Mouse (Mus musculus): ENCODE results near the gene Lama4. TPM values are rescaled to one million over a fixed set of nuclear protein-coding genes. Genes with fewer than 3 reads are reported as not detected.

Gene Lama4
- total RNA-seq (2023; ENCODE audit: inconsistent age) = 0.09 to 0.26 TPM in 2 of 4 replicates, not detected in the others

DNA sequence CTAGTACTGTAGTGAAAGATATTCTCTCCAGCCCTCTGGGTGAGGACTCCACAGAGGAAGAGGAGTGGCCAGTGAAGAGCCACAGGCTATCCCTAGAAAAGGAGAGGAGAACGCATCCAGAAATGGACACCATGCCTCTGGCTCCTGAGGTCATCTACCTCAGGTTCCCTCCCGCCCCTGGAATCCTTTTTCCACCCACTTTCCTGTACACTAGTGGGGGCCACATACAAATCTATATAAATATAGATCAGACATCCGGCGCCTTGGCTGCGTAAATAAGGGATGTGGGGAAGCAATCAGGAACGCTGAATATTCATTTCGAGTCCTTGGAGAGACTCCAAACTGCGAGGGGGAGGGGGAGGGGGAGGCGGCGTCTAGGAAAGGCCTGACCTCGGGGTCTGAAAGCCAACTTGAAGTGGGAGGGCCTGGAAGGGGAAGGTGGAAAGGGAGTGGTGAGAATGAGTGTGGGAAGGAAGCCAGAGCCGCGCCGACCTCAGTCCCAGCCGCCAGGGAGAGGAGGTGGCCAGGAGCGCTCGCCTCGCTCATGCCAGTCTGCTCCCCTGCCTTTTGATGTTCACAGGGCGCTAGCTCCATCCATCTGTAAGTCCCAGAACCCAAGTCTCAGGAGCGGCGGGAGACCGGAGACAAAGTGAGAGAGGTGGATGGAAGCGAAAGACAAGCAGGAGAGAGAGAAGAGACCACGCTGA lies at the start of gene Lama4:
Gene Lama4, plus strand, starts transcription at position 441 of the 707 bp plus-strand sequence.

DNA sequence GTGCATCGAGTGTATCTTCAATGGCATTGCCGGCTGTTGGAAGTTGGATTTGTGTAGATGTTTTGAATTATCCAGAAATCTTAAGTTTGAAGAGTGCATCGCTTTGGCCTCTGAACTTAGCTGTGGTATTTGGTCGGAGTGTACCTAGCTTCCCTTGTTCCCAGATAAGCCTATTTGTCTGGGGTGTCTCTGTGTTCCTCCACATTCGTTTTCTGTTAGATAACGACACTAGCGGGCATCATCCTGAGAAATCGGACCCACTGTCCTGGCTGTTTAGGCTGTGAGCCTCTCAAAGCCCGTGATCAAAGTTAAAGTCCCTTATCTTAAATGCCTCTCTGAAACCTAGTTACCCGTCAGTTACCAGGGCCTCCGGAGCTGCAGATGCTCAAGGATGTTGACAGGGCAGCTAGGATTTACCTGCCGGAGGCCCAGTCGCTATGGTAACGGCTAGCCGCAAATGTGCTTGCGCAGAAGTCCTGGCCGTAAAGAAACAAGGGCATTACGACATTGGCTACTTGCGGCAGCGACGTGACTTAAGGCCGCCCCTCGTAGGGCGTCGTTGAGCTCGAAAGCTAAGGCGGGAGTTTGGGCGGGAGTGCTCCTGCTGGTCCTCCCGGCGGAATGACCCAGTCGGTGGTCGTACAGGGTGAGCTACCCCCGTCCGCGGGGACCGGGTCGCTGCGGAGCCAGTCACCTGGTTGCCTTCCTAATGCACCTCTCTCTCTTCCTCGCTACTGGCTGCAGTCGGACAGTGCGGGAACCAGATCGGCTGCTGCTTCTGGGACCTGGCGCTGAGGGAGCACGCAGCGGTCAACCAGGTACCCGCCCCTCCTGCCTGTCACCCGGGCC lies 168.4 kb downstream of the Lama4 start, which contains the start of the genes Fam229b and Tube1:
Gene Fam229b, minus strand, starts transcription at position 453 of the 849 bp plus-strand sequence.
Gene Tube1, plus strand, starts transcription at position 515 of the 849 bp plus-strand sequence.

Other genes with a start within 250 kb of the Lama4 start
- gene Rfpl4b, start 143.7 kb upstream of the Lama4 start, total RNA-seq (2023; ENCODE audit: inconsistent age) = not detected in 4 replicates
- 0.75 to 1.5 TPM in 2 of 4 replicates, not detected in the others for gene Fam229b, start 168.4 kb downstream of the Lama4 start, total RNA-seq (2023; ENCODE audit: inconsistent age)
- 5.3 to 10.1 TPM (median 6.9 TPM) in 4 replicates for gene Tube1, start 168.5 kb downstream of the Lama4 start, total RNA-seq (2023; ENCODE audit: inconsistent age)
- 0.90 to 1.2 TPM (median 1.1 TPM) in 3 of 4 replicates, not detected in the other for gene Ccn6, start 198.3 kb downstream of the Lama4 start, total RNA-seq (2023; ENCODE audit: inconsistent age)

Measured in B cell, adult (primary cell).